Mouse (Mus musculus): ENCODE measurements around the gene Tas1r3.

Gene Tas1r3

DNA sequence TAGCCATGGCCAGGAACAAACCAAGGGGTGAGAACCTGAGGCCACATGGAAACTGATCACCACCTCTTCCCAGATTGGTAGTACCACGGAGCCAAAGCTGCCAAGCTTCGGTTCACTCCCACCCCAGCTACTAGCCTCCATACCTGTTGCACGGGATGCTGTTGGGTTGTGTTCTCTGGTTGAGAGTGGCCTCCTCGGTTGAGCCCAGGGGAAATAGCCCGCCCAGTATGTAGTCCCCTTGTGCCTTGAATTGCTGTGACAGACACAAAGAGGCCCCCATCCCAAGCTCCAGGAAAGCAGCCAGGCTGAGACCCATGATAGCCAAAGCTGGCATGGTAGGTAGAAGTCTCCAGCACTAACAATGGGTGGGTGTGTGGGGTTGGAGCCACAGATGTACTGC is at the start of gene Tas1r3:
Gene Tas1r3, minus strand, starts transcription at position 362 of the 400 bp plus-strand sequence.
- DNase-seq (ENCODE audit: low spot score in 2 of 2), result peak in 1 of 2 experiments; percentile 8

DNA sequence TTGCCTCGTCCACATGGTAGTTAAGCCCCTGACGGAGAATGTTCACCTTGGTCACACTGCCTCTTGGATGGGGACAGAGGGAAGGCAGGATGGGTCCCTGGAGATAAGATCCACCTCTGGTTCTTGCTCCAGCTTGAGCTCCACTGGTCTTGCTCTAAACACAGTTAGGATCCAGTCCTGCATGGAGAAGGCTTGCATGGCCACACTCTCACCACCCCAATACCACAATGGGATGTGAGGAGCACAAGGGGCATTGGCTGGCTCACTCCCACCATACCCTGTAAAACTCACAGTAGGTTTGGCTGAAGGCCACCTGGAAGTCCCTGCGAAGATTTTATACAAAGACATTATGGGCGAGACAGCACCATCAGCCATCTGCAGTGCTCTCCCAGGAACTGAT is 45.6 kb upstream of the Tas1r3 start:
- DNase-seq (ENCODE audit: low spot score in 2 of 2), result peak in 1 of 2 experiments; percentile 4

DNA sequence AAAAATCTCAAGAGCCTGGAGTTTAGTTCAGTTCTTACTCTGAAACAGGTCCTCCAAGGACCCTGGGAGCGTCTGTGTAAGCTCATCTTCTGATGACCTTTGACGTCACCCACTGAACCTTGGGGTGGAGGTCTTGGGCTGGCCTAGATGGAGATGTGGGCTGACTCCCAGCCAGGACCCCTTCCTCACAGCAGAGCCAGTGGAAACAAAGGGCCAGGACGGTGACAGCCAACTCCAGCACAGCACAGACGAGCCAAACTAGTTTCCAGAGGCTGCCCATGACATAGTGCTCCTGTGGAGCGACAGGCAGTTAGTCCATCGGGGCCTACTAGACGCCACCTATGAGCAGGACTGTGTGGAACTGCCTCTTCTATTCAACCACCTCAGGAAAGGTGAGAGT is 45.1 kb upstream of the Tas1r3 start:
- peak in 1 of 2 experiments; percentile 3 for DNase-seq (ENCODE audit: low spot score in 2 of 2)

DNA sequence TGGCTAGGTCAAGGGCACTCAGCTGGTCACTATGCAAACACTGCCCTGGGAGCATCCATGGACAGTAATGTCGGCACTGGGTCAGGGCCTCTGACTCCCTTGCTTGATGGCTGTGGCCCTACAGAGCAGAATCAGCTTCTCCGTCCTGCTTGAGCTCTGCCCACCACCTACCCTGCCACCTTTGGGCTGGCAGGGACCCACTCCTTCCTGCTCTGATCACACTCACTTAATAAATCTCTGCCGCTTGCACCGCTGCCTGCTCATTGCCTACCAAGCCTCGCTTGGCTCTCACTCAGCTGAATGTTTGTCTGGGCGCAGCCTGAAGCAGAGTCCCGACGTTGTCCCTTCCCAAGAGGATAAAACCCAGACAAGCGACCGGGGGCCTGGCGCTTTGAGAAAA is 43.8 kb upstream of the Tas1r3 start:
- DNase-seq (ENCODE audit: low spot score in 2 of 2), result peak in 1 of 2 experiments; percentile 2

DNA sequence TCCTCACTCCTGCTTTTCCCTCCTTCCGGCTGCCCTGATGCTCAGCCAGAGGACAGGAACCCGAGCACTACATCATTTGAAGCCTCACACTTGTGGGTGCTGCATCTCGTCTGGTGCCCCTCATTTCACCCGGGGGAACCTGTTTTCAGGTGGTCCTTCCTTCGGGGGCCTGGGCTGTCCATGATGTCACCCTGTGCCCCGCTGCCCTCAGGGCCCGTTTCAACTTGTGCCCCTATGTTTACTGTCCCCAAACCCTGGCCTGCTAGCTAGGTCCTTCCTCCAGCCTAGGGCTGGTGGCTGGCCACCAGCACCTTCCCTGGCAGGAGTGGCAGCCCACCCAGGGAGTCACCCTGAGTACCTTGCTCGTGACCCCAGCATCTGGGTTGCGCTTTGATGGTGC is 43.0 kb upstream of the Tas1r3 start:
- peak; percentile 2 to 3 for DNase-seq (ENCODE audit: low spot score in 2 of 2)

DNA sequence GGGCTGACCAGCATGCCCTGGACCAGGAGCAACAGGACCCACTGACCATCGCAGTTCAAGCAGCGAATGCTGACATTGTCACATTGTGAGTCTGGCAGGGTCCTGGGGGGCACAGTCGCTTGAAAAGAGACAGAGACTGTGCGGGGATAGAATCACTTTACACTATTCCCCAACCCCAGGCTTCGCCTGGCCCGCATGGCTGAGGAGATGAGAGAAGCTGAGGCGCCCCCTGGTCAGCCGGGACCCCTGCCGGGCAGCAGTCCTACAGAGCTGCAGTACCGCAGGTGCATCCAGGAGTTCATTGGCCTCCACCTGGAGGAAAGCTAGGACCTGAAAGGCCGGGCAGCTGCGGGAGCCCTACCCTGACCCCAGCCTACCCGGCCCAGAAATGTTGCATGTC is 42.5 kb upstream of the Tas1r3 start:
- no peak for DNase-seq (ENCODE audit: low spot score in 2 of 2)

DNA sequence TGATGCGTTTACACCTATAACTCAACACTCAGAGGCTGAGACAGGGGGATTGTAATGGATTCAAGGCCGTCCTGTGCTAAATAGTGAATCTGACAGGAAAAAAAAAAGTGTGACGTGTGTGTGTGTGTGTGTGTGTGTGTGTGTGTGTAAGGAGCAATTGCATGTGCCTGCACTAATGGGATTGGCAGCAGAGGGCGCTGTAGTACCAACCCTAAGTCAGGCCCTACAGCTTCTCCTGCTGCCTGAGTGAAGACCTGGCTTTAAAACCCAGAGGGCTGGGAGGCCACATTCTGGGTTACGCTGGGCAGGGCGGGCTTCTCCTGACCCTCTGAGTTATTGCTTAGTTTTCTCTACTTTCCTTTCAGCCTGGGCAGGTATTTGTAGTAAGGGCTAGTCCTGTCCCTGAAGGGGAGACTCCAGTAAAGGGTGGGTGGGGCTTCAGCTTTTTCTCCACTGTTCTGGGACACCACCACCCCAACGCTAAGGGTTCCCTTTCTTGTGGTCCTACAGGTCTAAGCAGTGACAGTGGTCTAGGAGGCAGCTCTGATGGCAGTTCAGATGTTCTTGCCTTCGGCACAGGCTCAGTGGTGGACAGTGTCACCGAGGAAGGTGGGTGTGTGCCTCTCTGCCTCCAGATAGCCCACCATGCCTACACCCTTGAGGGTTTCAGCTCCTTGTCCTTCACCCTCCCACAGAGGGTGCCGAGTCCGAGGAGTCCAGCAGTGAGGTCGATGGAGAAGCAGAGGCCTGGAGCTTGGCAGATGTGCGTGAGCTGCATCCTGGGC is 41.3 kb upstream of the Tas1r3 start:
- peak; percentile 8 for DNase-seq (ENCODE audit: low spot score in 2 of 2)

DNA sequence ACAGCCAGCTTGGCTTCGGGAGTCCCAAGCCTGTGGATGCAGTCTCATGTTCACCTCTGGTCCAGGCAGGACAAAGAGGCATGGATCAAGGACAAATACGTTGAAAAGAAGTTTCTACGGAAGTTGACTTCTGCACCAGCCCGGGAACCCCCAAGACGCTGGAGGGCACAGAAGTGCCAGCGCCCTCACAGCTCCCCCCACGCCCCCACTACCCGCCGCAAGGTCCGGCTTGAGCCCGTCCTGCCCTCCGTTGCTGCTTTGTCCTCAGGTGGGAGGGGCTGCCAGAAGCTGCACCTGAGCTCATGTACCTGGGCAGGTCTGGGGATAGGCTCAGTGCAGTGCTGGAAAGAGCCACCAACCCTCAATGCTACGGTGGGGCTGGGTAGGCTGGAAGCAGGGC is 40.1 kb upstream of the Tas1r3 start:
- DNase-seq (ENCODE audit: low spot score in 2 of 2), result peak in 1 of 2 experiments; percentile 3

DNA sequence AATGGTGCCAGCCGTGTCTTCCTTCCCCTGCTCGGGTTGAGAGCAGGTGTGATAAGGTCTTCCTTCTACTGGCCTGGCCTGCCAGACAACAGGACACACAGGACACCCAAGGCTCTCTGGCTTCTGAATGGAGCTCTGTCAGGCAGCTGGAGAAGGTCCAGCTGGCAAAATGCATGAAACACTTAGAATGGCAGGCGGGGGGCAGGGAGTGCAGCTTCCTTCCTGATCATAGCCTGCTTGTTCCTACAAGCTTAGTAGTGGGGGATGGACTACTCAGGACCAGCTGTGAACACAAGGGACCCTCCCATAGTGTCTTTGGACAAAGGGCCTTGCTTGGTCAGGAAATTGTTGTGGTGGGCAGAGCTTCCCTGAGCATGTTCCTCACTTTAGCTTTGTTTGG is 38.0 kb upstream of the Tas1r3 start:
- peak; percentile 32 to 52 for DNase-seq (ENCODE audit: low spot score in 2 of 2)

DNA sequence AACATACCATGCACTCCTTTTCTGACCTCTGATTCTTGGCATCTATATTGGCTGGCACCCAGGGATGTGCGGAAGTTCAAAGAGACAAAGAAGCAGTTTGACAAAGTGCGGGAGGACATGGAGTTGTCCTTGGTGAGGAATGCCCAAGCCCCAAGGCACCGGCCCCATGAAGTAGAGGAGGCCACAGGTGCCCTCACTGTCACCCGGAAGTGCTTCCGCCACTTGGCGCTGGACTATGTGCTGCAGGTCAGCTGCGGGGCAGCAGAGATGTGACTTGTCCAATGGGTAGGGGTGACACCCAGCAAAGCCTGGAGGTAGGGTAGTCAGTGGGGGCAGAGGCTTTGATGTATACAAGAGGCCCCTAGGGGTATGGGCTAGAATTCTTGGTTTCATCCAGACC is 36.2 kb upstream of the Tas1r3 start:
- DNase-seq (ENCODE audit: low spot score in 2 of 2), result peak in 1 of 2 experiments; percentile 3

DNA sequence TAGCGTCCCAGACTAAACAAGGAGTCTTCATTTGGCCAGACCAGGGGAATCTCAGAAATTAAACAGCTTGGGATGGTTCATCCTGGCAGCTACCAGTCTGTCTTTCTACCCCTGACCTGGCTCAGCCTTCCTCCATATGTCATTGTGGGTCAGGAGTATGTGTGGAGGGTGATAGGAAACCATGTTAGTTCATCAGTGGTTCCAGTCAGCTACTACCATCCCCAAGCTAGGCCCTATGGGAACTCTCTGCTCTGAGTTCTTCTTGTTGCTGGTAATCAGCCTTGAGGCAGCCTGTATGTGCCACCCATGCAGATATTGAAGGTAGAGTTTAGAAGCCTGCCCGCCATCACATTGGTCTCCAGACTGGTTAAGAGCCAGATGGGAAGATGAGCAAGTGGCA is 35.2 kb upstream of the Tas1r3 start:
- DNase-seq (ENCODE audit: low spot score in 2 of 2), result no peak

DNA sequence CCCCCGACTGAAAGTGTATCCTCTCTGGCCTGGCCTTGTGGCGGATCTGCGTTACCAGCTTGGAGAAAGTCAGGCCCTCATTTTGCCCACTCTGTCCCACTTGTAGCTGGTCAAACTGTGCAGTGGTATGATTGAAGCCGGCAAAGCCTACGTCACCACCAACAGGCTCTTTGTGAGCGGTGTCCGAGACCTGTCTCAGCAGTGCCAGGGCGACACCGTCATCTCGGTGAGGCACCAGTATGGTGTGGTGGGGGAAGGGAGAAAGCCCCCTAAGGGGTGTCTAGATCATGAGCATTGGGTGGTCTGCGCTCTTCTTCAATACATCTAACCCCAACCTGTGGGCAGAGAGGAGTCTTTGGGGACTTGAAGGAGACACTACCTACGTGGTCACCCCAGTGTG is 33.3 kb upstream of the Tas1r3 start:
- peak in 1 of 2 experiments; percentile 3 for DNase-seq (ENCODE audit: low spot score in 2 of 2)

DNA sequence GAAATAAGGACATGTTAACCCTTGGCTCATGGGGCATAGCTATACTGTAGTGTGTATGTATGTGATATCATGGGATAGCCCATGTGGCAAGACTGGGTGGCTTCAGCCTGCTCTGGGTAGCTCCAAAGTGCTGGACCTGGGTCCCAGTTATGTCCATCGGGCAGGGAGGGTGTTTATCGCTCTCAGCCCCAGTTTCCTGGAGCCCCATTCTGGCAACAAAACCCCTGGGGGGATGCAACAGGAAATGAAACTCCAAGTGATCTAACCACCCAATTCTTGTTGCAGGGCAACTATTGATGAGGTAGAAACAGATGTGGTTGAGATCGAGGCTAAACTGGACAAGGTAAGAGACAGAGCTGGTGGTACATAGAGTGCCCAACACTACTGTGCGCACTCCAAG is 32.7 kb upstream of the Tas1r3 start:
- peak in 1 of 2 experiments; percentile 3 for DNase-seq (ENCODE audit: low spot score in 2 of 2)

DNA sequence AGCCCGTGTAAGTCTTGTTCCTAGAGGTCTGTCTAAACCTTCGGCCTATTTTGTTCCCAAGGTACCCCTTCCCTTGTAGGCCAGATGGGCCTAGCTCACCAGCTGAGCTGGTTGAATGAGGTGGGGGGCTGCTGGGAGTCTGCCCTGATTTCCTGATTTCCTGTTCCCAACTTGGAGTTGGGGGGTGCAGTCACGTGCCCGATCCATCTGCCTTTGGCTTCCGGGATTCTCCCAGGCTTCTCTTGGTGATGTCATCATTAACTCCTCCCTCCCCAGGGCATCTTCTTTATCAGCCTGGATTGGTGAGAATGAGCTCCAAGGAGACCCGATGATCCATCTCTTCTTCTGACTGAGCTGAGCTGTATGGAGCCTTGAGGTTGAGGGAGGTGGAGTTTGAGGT is 32.1 kb upstream of the Tas1r3 start:
- DNase-seq (ENCODE audit: low spot score in 2 of 2), result peak; percentile 74 to 77

DNA sequence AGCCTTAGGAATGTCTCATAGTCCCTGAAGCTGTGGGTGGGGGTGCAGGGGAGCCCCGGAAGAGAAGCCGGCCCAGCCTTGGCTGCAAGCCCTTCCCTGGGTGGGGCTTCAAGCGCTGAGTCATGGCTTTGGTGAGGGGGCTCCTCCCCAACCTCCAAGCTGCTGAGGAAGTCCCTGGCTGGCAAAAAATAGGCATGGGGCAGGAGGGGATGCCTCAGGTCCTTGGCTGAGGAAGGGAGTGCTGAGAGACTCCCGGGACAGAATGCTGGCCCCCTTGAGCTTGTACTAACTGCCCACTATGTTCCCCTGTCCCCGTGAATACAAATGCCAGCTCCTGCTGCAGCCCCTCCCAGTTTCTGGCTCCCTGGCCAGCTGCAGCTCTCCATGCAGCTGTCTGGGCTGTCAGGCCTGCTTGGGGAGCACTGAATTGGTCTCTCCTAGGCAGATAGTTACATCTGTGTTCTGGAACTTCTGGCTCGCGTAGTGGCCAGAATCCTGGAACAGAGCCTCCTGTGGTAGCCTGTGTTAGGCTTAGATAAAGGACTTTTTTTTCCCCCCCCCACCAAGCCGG is 31.2 kb upstream of the Tas1r3 start:
- DNase-seq (ENCODE audit: low spot score in 2 of 2), result peak; percentile 67

DNA sequence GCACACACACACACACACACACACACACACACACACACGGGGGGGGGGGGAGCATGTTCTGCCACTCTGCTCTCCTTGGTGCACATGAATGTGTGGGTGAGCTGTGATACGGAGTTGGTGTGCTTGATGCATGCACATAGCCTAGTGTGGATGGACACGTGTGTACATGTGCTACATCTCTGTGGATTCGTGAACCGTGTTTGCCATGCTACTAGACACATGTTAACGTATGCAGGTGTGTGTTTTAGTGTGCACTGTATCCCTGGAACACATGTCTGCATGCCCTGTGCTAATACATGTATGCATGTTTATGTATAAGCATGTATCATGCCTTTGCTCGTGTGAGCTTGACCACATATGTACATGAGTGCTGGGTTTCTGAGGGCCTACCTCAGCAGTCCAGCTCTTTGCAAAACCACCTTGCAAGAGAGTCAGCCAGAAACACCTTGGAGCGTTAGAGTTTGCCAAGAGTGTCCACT is 30.1 kb upstream of the Tas1r3 start:
- peak; percentile 4 to 6 for DNase-seq (ENCODE audit: low spot score in 2 of 2)

DNA sequence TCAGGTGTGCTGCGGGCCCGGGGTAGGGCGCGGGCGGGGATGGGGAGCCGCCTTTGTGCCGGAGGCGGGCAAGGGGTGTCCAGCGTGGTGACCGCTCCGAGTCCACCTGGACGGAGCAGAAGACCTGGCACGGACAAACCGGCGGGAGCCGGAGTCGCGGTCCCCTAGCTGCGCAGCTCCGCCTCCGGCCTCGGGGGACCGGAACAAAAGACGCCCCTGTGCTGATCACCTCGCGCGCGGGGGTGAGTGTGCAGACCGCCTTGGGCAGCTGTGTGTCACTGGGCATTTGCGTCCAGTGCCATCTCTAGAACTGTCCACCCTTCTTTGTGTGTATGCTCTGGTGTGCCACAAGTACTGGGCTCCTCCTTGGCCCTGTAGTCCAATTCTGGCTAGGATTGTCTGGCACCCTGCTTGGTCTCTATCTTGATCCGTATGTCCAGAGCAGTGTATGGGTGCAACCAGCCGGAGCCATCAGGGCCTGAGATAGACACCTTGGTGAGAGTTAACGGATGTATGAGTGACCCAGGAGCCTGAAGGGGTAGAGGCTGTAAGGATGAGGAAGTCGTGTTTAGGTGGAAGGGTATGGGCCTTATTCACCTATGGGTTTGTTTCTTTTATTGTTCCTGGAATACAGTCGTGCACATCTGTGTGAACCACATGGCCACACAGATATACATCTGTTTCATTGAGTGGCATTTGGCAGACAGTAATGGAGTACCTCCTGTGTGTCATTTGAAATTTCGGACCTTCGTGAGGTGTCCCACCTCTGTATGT is 29.5 kb upstream of the Tas1r3 start:
- DNase-seq (ENCODE audit: low spot score in 2 of 2), result peak; percentile 27 to 34

DNA sequence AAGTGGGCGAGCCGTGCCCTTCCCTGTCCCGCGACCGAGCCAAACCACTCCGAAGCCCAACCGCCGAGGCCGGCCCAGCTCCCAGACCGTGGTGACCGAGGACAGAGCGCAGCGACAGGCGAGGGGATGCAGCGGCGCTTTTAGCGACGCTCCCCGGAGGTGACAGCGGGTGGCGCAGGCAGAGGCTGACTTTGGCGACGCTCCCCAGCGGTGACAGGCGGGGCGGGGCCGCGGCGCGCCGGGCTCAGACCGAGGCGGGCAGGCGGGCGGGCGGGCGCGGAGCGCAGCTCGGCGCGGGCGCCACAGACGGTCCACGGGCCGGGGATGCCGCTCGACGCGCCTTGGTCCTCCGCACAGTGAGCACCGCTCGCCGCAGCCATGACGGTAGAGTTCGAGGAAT is 28.9 kb upstream of the Tas1r3 start:
- DNase-seq (ENCODE audit: low spot score in 2 of 2), result peak in 1 of 2 experiments; percentile 71

DNA sequence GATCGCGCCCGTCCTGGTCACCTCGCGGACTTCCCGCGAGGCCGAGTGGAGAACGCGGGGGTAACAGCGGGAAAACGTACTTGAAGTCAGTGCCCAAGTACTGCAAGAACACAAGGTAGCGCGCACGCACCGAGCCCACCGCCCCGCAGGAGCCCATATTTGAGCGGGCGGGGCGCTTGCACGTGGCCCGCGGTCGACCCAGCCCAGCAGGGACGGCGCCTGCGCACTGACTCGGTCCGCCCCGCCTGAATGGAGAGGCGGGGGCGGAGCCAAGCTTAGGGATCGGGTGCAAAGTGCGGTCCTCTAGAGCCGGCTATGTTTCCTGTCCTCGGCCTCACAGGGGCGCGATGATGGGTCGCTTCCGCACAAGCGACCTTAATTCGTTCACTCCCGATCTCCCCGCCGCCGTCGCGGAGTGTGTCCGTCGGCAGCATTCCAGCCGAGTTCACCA is 28.4 kb upstream of the Tas1r3 start, which contains the start of the genes Pusl1 and Acap3:
Gene Pusl1, minus strand, starts transcription at position 231 of the 451 bp plus-strand sequence.
Gene Acap3, plus strand, starts transcription at position 272 of the 451 bp plus-strand sequence.
- DNase-seq (ENCODE audit: low spot score in 2 of 2), result peak; percentile 93

DNA sequence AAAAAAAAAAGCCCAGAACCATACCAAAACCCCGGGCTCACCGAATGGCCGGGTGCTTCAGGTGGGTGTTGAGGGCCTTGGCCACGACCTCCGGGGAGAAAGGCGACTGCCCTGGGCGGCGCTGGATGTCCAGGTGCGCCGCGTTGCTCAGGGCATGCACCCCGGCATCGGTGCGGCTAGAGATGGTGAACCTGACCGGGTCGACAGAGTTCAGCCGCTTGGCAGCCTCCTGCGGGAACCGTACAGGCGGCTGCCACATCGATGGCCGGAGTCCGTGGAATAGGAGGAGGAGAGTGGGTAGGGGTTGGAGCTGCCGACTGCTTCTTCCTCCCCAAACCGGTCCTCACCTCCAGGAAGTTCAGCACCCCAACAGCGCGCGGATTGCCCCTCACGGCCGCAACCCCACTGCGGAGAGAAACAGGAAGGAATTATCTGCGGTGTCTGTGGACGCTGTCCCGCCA is 27.9 kb upstream of the Tas1r3 start:
- DNase-seq (ENCODE audit: low spot score in 2 of 2), result peak in 1 of 2 experiments; percentile 29

DNA sequence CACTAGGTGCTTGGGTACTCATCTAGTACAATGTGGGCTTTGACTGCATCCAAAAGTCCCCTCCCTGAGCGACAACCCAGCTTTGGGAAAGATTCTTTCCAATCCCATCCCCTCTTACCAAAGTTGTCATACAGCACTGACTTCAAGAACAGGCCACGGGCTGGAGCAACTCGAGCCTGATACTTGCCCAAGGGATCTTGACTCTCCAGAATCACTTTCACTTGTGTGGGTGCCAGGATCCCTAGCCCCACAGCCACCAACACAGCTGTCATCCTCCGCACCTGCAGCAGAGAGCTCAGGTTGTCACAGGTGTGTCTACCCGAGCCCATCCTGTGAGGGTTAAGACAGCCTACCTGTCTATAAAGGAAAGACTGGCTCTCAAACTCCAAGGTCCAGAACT is 26.2 kb upstream of the Tas1r3 start:
- DNase-seq (ENCODE audit: low spot score in 2 of 2), result peak in 1 of 2 experiments; percentile 3

DNA sequence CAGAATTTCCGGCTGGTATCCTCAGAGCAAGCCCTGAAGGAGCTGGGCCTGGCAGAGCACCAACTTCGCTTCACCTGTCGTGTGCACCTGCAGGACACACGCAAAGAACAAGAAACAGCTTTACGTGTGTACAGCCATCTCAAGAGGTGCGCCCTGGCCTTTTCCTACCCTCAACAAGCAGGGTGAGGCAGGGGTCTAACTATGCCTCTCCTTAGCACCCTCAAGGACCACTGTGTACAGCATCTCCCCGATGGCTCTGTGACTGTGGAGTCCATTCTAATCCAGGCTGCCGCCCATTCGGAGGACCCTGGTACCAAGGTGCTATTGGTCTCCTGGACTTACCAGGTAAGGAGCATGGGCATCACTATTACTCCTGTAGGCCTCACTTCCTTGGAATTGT is 25.0 kb upstream of the Tas1r3 start:
- peak in 1 of 2 experiments; percentile 3 for DNase-seq (ENCODE audit: low spot score in 2 of 2)

Measured in frontal cortex, postnatal 14 days (tissue).